Mouse (Mus musculus) liver (tissue): ENCODE measurements around the gene Ptges2.
"Not testable (repeated sequence)": the region's sequence is repeated elsewhere in the genome, so short reads cannot be mapped to it uniquely, and the experiment has no call there.

Experiments
- DNase-seq: peaks from one replicate; pipeline ENCODE4 v3.0.0-alpha.2; 2020; ENCODE audit warnings: mixed read lengths

Gene Ptges2

DNA sequence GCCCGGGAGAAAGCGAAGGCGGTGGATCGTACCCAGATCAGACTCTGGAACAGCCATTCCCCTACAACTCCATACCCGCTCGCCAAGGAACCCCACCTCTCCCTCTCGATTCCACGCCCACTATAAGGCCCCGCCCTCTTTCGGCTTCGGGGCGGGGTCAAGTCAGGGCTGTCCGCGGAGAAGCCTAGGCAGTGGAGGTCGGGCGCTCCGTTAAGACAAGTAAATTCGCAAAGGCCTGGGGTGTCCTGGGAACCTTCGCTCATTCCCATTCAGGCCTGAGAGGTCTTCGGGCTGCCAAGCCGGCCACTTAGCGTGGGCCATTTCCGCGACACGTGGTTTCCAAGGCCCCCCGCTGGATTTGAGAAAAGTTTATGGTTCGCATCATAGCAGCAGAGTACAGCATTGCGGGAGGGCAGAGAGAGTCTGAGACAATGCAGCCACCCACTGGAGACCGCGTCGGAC lies at the start of gene Ptges2:
Ptges2 (plus strand) TSS at position 413 of the 462 bp plus-strand sequence.
- DNase-seq: peak; percentile 96

DNA sequence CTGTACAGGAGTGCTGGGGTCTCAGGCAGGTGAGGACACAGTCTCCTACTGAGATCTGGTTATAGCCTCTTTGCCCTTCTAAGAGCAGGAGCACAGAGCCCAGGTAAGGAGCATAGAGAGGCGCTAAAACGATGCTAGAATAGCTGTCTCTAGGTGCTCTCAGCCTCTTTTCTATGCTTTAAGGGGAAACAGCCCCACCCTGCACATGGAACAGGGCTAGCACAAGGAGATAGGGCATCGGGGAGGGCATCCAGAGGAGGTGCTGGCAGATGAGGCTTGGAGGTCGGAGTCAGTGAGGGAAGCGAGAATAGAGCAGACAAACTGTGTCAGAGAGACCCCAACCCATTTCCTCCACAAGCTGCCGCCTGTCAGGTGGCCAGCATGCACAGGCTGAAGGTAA lies 48.7 kb upstream of the Ptges2 start:
- no peak for DNase-seq

DNA sequence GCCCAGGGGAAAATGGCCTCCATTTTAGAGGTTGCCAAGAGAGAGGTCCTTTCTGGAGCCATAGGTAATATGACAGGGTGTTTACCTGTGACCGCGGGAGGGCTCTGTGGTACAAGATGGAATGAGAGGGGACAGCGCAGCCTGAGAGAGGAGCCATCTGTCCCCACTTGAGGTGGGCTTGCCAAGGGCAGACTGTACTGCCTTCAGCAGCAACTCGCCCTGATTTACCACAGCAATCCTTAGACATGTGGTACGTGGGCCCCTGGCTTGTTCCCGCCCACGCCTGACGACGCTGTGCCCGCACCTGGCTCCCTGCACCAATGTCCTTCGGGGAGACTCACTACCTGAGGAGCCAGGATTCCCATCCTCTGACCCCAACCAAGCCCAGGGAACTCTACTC lies 47.4 kb upstream of the Ptges2 start:
- no peak for DNase-seq

DNA sequence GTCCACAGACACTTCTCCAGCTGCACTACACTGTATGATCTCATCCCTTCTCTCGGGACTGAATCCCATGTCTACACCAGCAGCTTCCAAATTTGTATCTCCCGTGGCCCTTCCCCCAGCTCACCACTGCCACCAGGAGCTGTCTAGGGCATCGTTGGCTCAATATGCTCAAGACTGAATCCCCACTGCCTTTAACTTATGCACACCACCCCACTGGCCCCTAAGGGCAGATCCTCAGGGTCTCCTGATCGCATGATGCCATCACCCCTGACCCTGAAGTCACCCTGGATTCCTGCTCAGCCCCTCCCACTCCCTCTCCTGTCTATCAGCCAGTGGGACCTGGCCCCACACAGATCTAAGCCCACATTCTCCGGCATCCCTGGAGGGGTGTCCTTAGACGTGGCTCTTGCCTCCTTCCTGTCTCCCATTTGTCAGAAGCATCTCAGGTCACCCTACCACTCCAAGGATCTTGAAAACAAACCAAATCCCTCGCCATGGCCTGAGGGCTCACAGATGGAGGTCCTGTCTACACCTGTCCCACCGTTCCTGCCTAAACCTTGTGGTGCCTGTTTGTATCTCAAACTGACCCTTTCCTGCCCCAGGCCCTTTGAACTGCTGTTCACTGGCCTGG lies 46.0 kb upstream of the Ptges2 start:
- DNase-seq: no peak

DNA sequence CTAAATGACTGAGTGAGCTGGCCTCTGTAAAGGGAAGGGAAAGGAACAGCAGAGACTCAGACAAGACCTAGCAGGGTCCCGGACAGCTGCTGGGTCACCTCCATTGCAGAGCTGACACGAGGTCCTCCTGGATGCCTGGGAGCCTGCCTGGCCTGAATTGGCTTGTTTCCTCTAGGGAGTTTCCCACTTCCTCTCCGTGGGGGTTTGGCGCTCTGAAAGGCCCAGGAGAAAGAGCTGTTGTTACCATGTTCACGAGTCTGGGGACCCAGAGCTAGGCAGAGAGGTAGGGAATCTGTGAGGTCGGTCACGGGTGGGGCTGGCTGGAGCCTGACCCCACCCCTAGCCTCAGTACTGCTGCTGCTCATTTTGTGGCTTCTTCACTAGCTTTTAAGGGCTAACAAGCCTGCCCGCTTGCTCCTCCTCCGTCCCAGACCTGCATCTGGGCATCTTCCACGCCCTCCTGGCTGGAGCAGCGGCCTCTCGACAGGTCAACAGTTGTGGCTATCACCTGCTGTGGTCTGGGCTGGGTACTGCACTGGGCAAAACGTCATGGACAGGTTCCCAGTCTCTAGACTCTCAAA lies 45.1 kb upstream of the Ptges2 start:
- DNase-seq: no peak

DNA sequence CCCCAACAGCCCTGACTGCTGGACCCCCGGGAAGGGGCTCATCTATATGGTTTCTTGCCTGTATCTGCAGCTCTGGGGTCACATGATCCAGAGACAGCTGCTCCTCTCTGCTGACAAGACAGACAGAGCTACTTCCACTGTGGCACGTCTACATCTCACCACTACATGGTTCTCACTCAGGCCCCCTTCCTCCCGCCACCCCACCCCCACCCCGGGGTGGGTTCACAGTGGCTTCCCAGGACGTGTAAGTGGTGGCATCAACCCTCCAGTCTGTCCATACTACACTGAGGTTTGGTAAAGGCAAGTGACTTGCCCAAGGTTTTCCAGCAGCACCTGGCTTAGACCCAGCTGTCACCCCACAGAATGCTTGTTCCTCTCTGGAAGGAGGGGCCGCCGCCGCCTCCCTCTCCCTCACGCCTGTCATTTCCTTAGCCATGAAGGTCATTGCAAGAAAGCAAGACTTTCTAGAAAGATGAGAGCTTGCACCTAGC lies 44.2 kb upstream of the Ptges2 start:
- DNase-seq: no peak

DNA sequence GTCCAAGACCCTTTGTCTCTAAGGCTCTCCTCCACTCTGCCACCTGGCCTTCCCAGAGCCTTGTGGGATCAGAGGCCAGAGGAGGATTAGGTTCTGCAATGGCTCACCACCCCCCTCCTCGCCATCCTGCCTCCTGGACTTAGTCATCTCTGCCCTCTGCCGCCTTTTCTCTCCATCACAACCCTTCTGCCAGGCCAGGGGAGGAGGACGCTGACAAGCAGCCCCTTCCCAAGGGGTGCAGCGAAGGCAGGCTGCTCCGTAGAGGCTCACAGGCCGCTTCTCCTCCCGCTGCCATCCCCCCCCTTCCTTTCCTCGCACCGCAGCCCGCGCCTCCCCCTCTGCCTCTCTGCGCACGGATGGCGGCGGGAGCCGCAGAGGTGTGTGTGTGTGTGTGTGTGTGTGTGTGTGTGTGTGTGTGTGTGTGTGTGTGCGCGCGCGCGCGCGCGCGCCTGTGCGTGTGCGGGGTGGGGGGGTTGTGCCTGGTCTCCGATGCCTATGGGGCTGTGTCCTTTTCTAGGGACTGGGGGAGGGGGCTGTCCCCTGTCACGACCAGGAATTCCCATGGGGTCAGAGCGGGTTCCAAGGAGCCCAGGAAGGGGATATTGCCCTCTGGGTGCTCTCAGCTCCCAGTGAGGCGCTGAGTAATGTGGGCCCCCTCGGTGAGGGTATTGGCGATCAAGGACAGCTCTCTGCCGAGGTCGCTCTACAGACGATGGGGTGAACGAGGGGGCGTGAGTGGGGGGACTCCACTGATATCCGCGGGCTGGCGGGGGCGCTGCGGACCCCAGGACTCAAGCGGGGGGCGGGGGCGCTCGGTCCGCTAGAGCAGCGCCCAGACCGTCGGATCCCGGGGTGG lies 43.3 kb upstream of the Ptges2 start, which contains the start of gene Ciz1:
Ciz1 (plus strand) TSS at position 177 of the 856 bp plus-strand sequence.
- DNase-seq: peak; percentile 26

DNA sequence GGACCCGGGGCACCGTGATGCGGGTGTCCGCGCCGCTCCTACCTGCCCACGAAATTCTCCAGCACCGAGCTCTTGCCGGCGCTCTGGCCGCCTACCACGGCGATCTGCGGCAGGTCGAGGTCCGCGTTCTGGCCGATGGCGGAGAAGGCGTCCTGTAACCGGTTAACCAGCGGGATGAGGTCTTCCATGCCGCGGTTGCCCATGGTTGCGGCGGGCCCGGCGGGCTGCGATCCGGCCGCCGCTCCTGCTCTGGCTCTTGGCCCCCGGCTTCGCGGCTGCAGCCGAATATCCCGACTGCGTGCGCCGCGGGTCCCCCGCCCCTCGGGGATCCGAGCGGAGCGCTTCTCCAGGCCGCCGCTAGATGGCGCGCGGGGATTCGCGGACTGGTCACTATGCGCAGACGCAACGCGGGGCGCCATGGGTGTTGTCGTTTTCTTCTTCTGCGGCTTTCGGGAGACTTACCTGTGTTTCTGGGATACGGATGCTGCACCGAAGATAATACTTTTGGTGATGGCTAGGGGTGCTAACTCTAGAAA lies 42.6 kb upstream of the Ptges2 start, which contains the start of gene Dnm1:
Dnm1 (minus strand) TSS at position 332 of the 536 bp plus-strand sequence.
- DNase-seq: peak; percentile 89

DNA sequence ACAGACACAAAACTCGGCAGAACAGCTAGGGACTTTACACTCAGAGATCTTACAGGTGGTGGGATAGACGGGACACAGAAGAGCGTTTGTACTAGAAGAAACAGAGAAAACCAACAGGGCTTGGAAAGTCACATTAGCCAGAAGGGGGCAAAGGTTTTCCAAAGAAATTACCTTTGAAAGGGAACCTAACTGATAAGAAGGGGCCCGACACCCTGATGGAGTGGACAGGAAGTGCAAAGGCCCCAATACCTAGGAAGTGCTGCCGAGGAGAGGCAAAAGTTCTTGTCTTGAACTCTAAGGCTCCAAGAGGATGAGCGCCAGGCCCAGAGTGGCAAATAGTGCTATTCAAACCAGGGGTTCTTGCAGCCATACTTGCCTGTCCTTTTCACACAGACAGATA lies 41.9 kb upstream of the Ptges2 start:
- DNase-seq: no peak

DNA sequence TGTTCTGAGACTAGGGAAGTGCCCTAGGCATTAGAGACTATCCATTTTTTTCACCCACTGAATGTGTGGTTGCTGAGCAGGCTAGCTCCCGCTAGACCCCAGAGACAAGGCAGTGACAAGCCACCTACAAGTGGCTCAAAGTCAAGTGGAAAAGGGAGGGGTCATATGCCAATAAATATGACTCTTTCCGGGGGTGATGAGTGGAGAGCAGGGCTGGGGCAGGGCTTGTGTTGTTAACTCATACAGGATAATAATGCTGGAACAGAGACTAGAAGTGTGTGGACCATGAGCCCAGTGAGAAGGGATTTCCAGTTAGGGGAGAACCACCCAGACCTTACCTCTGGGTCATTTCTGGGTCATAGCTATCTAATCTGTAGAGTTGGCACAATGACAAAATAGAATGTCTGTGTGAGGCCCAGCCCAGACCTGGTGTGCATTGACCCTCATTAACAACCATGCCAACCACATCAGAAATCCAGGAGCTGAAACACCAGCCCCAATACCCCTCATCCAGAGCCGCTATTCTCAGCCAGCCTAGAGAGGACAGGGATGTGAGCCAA lies 41.3 kb upstream of the Ptges2 start:
- DNase-seq: no peak

DNA sequence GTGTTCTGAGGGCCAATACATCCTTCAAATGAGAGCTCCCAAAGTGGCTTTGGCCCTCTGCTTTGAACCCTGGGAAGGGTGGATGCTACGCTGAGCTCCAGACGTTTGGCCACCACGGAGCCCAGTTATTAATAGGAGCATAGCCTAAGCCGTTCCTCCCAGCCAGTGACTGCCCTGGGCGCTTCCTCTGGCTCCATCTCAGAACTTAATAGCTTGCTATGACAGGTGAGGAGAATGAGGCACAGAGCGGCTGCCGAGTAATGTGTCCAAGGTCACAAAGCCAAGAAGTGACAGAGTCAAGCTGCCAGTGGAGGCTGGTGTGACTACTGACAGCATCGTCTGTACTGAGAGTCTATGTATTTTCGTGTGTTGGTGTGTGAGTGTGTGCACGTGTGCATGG lies 39.5 kb upstream of the Ptges2 start:
- DNase-seq: no peak

DNA sequence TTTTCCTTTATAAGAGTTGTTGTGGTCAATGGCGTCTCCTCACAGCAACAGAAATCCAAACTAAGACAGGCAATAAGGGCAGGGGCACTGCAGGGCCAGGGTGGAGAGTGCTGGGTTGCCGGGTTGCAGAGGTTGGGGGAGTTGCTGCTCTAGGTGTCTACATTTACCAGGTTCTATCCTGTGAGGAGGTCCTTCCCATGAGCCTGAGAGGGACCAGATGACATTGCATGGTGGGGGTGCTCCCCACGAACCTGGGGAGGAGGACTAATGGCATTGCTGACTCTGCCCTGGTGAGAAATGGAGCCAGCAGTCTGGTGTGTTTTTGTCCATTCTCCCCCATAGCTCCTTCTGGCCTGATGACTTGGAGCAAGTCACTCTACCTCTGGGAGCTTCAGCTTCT lies 38.0 kb upstream of the Ptges2 start:
- no peak for DNase-seq

DNA sequence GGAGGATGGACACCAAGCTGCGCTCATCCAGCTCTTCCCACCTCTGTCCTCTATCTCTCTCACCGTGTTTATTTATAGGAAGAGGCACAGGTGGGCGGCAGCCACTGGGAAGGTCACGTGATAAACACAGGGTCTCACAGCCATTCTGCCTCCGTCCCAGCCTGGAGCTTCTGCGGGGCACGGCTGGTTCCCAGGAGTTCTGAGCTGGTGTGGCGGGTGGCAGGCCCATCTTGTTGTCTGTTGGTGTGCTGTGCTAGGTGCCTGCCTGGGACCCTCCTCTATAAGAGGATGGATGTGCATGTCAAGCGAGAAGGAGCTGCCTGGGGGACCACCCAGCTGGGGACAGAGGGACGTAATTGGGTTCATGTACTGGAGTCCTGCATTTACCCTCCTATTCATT lies 37.3 kb upstream of the Ptges2 start:
- no peak for DNase-seq

DNA sequence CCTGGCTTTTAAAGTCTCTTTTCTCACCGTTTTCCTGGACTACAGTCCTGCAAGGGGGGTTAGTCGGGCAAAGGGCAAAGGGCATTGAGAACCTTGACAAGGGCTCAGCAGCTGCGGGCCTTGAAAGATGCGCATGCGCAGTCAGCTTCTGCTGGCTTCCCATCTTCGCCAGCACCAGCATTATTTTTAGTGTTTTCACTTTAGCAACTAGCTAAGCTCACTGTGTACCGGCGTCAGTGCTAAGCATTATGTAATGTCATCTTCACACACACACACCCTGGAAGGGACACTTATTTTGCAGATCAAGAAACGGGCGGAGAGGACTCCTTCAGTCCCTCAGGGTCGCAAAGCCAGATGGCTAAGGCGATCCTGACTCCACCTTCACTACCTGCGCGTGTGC lies 35.0 kb upstream of the Ptges2 start:
- peak; percentile 82 for DNase-seq

DNA sequence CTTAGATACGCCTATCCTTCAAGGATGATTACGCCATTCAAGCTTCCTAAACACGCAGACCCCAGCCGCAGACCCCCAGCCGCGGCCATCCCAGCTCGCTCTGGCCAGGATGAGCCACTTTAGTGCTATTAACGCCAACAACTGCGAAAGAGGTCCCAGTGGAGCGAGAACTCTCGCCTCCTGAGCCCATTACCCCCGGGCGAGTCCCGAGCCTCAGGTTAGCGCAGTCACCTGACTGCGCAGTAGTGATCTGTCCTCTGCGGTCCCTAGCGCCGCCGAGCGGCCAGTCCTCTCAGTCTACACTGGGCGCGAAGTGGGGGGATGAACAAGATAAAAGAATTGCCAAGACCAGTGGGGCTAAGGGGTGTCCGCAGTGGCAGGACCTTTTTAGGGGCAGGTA lies 34.3 kb upstream of the Ptges2 start:
- DNase-seq: peak; percentile 88

DNA sequence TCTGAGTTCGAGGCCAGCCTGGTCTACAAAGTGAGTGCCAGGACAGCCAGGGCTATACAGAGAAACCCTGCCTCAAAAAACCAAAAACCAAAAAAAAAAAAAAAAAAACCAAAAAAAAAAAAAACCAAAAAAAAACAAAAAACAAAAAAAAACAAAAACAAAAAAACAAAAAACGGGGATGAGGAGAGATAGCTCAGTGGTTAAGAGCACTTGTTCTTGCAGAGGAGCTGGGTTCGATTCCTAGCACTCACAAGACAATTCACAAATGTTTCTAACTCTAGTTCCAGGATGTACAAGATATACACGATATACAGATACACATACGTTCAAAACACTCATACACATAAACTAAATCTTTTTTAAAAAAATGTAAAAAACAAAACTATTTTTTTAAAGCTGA lies 33.4 kb upstream of the Ptges2 start:
- not testable (repeated sequence) for DNase-seq

DNA sequence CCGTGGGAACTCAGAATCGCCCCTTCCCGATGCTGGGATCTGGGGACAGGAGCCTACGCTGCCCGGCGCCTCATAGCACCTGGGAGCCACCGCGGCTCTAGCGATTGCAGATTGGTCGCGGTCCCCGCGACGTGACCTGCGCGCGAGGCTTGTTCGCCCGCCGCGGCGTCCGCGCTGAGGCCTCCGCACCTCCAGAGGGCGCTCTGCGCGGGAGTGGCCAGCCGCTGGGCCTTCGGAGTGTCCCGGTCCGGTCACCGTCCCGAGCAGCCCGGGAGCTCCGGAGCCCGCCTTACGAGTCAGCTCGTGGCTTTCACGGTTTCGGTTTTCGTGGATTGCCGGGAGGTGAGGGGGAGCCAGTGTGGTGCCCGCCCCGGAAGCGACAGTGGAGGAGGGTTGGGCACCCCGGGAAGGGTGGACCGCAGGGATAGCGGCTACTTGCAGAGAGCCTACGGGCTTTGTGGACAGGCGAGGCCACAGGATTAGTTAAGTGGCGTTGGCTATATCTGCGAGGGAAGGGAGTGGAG lies 32.8 kb upstream of the Ptges2 start:
- DNase-seq: peak; percentile 92

DNA sequence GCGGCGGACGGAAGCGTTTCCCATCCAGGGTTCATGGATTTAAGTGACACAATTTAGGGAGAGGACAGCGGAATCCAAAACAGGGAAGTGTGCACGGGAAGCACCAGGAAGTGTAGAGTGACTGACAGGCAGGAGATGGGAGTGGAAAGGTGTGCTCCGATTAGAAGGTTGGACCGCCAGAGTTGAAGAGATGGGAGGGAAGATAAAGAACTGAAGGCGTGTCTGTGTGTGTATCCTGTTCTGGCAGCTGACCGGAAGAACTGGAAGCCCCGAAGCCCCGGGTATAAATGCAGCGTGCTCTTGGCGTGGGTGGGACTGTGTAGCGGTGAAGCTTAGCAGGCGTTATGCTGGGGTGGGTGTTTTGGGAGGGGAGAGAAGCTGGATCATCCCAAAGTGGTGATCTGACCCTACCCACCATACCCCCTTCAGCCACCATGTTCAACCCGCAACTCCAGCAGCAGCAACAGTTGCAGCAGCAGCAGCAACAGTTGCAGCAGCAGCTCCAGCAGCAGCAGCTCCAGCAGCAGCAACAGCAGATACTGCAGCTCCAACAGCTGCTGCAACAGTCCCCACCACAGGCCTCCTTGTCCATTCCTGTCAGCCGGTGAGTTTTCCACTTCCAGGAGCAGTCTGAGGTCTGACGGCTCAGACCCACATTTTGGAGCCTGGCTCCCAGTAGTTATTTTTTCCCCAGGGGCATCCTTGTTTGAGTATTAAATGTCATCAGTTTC lies 32.2 kb upstream of the Ptges2 start:
- peak; percentile 52 for DNase-seq

DNA sequence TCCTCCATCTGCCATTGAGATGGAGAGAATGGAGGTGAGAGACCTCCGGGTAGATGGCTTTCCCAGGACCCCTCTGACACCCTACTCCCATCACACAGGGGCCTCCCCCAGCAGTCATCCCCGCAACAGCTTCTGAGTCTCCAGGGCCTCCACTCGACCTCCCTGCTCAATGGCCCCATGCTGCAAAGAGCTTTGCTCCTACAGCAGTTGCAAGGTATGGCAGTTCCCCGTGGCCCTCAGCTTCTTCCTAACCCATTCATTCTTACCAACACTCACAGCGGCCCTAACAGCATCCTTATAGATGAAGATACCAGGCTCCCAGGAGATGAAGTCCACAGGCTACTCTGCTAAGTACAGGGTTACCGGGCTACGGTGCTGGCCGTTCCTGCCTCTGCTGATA lies 31.6 kb upstream of the Ptges2 start:
- no peak for DNase-seq

DNA sequence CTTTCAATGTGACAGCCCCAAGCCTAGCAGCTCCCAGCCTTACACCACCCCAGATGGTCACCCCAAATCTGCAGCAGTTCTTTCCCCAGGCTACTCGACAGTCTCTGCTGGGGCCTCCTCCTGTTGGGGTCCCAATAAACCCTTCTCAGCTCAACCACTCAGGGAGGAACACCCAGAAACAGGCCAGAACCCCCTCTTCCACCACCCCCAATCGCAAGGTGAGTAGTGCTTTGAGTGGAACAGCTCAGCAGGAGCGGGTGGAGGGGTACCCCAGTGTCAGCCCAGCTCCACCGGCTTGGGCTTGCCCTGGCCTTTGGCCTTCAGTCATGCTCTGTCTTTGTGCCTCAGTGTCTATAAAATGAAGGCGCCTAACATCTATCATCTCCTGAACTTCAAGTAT lies 28.4 kb upstream of the Ptges2 start:
- DNase-seq: no peak

DNA sequence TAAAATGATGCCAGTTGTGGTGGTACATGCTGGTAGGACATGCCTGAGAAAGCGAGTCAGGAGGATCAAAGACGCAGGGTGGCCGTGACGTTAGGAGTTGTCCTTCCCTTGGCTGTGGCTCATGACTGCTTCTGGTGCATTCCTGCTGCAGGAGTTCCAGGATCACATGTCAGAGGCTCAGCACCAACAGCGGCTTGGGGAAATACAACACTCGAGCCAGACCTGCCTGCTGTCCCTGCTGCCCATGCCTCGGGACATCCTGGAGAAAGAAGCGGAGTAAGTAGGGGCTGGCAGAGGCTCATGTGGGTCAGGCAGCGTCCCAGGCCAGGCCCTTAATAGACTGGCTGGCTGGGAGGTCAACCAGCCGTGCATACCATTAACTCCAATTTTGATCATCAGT lies 21.5 kb upstream of the Ptges2 start:
- DNase-seq: no peak

DNA sequence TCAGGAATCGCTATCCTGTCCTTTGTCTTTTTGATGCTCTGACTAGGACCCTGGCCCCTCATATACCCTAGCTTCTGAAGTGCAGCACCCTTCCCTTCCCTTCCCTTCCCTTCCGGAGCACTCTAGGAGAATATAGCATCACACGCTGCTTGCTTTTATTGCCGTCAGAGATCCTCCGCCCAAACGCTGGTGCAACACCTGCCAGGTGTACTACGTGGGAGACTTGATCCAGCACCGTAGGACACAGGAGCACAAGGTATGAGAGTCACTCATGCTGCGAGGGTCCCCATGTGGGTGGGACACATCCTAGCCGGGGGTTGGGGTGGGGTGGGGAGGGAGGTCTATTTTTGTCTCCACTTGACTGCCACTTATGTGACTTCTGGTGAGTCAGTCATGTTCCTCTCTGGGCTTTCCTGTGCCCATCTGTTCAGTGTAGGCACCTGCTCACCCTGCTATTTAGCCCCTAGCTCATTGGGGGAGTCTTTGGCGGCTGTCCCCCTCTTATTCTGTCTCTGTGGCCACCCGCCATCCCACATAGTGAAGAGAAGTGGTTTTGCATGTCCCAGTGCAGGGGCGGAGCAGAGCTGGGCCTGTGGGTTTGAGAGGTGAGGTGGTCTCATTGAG lies 20.3 kb upstream of the Ptges2 start:
- no peak for DNase-seq
